ENCODE assay signal across 8 mouse cellular contexts in genomic region chr4:126741448-126741847, GRCm38 (mm10). TPM values are rescaled to one million over a fixed set of nuclear protein-coding genes. Genes with fewer than 3 reads are reported as not detected.
DNase-seq lines count a peak whose midpoint lies in the region; ATAC-seq and TF ChIP-seq lines count a peak whose summit lies in the region.

No protein-coding gene starts in this region.

- H3K4me1 ChIP-seq in intestine, embryonic 16.5 days (ENCODE audit: control insufficient read depth, insufficient read depth, low read length): 0 out of 2 replicates have a peak, but pooled peaks cover 2% of the 10 kb centered on the region
- H3K4me1 ChIP-seq in midbrain, embryonic 10.5 days: peaks cover 29% of the 10 kb centered on the region
- no peaks in the 10 kb centered on the region for H3K4me1 ChIP-seq in small intestine, adult 2 months (ENCODE audit: control insufficient read depth, insufficient read depth, insufficient read length, low read length)

- TF ChIP-seq POLR2A in small intestine, adult 2 months (IDR thresholded peaks at IDR 0.05; ENCODE audit: low read depth, low read length): no peak

- no peak overlapping the region for H3K27ac ChIP-seq in intestine, embryonic 16.5 days (ENCODE audit: low read length)
- no peak overlapping the region for H3K27ac ChIP-seq in midbrain, embryonic 10.5 days (replicated peaks)
- H3K27ac ChIP-seq in small intestine, adult 2 months (ENCODE audit: insufficient read depth, low read depth, low read length): no peak overlapping the region

- whole genome bisulfite sequencing in intestine, embryonic 16.5 days: 2% methylated on average over 12 of the region's 12 CpGs
- 5% methylated on average over 12 of the region's 12 CpGs for WGBS in midbrain, embryonic 10.5 days
- 7% methylated on average over 12 of the region's 12 CpGs for WGBS in small intestine, adult 2 months

- TF ChIP-seq CTCF in small intestine, adult 2 months (IDR thresholded peaks at IDR 0.05; ENCODE audit: extremely low read depth, insufficient read length, insufficient replicate concordance, low read depth, low read length): peak; percentile 78; the same call in 1 of the 2 replicates

- H3K9ac ChIP-seq in intestine, embryonic 16.5 days (ENCODE audit: low read depth, low read length): peak overlapping the region; percentile 48; the same call in 1 of the 2 replicates

- H3K36me3 ChIP-seq in intestine, embryonic 16.5 days (ENCODE audit: control insufficient read depth, insufficient read depth, low read length): peaks cover 12% of the 10 kb centered on the region
- H3K36me3 ChIP-seq in midbrain, embryonic 10.5 days: peaks cover 25% of the 10 kb centered on the region
- peaks cover 17% of the 10 kb centered on the region for H3K36me3 ChIP-seq in small intestine, adult 2 months (ENCODE audit: control insufficient read depth, insufficient read depth, low read length)

- peak; percentile 75 for ATAC-seq in intestine, embryonic 16.5 days

- peak; percentile 60 to 66 for DNase-seq in urinary bladder, adult 18-20 months (ENCODE audit: low spot score in 2 of 2)
- no peak for DNase-seq in urinary bladder, adult 2 months (ENCODE audit: low spot score)
- peak; percentile 94 for DNase-seq in embryo, embryonic 10.5 days (ENCODE audit: low spot score)
- DNase-seq in gastrocnemius, postnatal 25 days: peak; percentile 58
- DNase-seq in left cerebral cortex, postnatal 36 days (ENCODE audit: low spot score in 2 of 2): peak; percentile 75 to 87
- peak; percentile 85 for DNase-seq in midbrain, embryonic 10.5 days (ENCODE audit: low spot score)

- intact Hi-C loops in left cerebral cortex, postnatal 36 days (cut with DNase I): loop anchor here (1.0 to 5.0 kb wide), 2 partner anchors 141 to 184 kb away; partner anchors contain the start of gene Clspn

- no peak overlapping the region for H3K4me3 ChIP-seq in intestine, embryonic 16.5 days (ENCODE audit: low read length)
- H3K4me3 ChIP-seq in midbrain, embryonic 10.5 days: no peak overlapping the region
- H3K4me3 ChIP-seq in small intestine, adult 2 months (ENCODE audit: low read depth, low read length): no peak overlapping the region

- H3K4me2 ChIP-seq in intestine, embryonic 16.5 days (ENCODE audit: low read depth, low read length): 0 out of 2 replicates have a peak overlapping the region, but pooled peaks have one; percentile 26

- H3K27me3 ChIP-seq in intestine, embryonic 16.5 days (replicated peaks; ENCODE audit: control insufficient read depth, insufficient read depth, low read length): peaks cover 23% of the 10 kb centered on the region
- H3K27me3 ChIP-seq in midbrain, embryonic 10.5 days (ENCODE audit: low read depth, poor library complexity, severe bottlenecking): peaks cover 96% of the 10 kb centered on the region
- peaks cover 1% of the 10 kb centered on the region; the same call in 1 of the 2 replicates for H3K27me3 ChIP-seq in small intestine, adult 2 months (ENCODE audit: control insufficient read depth, insufficient read depth, low read length)

- no peaks in the 10 kb centered on the region for H3K9me3 ChIP-seq in intestine, embryonic 16.5 days (ENCODE audit: control insufficient read depth, low read length)
- no peaks in the 10 kb centered on the region for H3K9me3 ChIP-seq in midbrain, embryonic 10.5 days (replicated peaks)

RNA-seq across cellular contexts. Expression of gene Tfap2e, which starts 5.4 kb away (rescaled TPM):
- polyA plus RNA-seq in urinary bladder, adult 2 months (2012; rRNA removed): 0.04 TPM in 1 of 2 replicates, not detected in the other
- total RNA-seq in gastrocnemius, postnatal 25 days (2021): not detected
- not detected in 2 replicates for polyA plus RNA-seq in intestine, embryonic 16.5 days (2015; fragmentation: Nextera tagmentation; extraction: Ambion mirVana)
- total RNA-seq in left cerebral cortex, postnatal 36 days (2021): not detected
- polyA plus RNA-seq in midbrain, embryonic 10.5 days (2016; fragmentation: Nextera tagmentation; extraction: Ambion mirVana): 0.25 and 0.65 TPM in 2 replicates
- polyA plus RNA-seq in small intestine, adult 2 months (2012; rRNA removed): not detected in 2 replicates

RNA-seq across cellular contexts. Expression of gene Ncdn, which starts 11.8 kb away (rescaled TPM):
- polyA plus RNA-seq in urinary bladder, adult 2 months (2012; rRNA removed): 26.1 and 27.2 TPM in 2 replicates
- total RNA-seq in gastrocnemius, postnatal 25 days (2021): 1 to 10 TPM; 7.0 to 8.9 TPM
- 25.6 and 27.4 TPM in 2 replicates for polyA plus RNA-seq in intestine, embryonic 16.5 days (2015; fragmentation: Nextera tagmentation; extraction: Ambion mirVana)
- 100 to 1,000 TPM; 924 to 951 TPM for total RNA-seq in left cerebral cortex, postnatal 36 days (2021)
- polyA plus RNA-seq in midbrain, embryonic 10.5 days (2016; fragmentation: Nextera tagmentation; extraction: Ambion mirVana): 33.5 and 38.1 TPM in 2 replicates
- 15.7 and 27.2 TPM in 2 replicates for polyA plus RNA-seq in small intestine, adult 2 months (2012; rRNA removed)

RNA-seq across cellular contexts. Expression of gene AU040320, which starts 11.9 kb away (rescaled TPM):
- polyA plus RNA-seq in urinary bladder, adult 2 months (2012; rRNA removed): 20.6 and 24.4 TPM in 2 replicates
- 10 to 100 TPM; 27.4 to 29.5 TPM for total RNA-seq in gastrocnemius, postnatal 25 days (2021)
- 36.4 and 44.0 TPM in 2 replicates for polyA plus RNA-seq in intestine, embryonic 16.5 days (2015; fragmentation: Nextera tagmentation; extraction: Ambion mirVana)
- total RNA-seq in left cerebral cortex, postnatal 36 days (2021): 10 to 100 TPM; 53.7 to 56.7 TPM
- 24.4 and 27.8 TPM in 2 replicates for polyA plus RNA-seq in midbrain, embryonic 10.5 days (2016; fragmentation: Nextera tagmentation; extraction: Ambion mirVana)
- 82.5 and 182 TPM in 2 replicates for polyA plus RNA-seq in small intestine, adult 2 months (2012; rRNA removed)
